8 mouse cellular contexts compared by ENCODE assay signal in the genomic region with DNA sequence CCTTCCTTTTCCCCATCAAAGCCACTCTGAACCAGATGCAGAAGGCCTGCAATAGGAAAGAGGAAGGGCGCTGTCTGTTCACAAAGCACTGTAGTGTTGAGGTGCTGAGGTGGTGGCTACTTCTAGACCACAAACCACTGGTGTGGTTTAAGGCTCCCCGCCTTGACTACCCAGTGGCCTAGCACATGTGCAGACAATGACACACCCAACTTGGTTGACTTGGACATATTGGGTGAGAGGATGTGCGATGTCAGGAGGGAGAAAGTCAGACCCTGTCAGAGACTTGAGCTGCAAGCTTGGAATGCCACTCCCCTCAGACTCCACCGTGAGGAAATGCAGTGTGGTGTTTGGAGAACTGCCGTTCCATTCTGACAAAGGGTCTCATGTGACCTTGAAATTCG. TPM values are rescaled to one million over a fixed set of nuclear protein-coding genes. Genes with fewer than 3 reads are reported as not detected.
DNase-seq lines count a peak whose midpoint lies in the region; ATAC-seq and TF ChIP-seq lines count a peak whose summit lies in the region.
"Had no signal": no experiment of that assay in that cellular context is flagged by ENCODE, and none has a peak within 500 bp of the region (broad histone marks: within the 10 kb centered on the region; RNA-seq: fewer than 3 reads in every experiment).

No protein-coding gene starts in this region.

- WGBS in liver, embryonic 16.5 days (ENCODE audit: insufficient replicate concordance), result 21% methylated on average over 6 of the region's 6 CpGs
- WGBS in hindbrain, embryonic 16.5 days, result 86% methylated on average over 6 of the region's 6 CpGs
- 91% methylated on average over 6 of the region's 6 CpGs for WGBS in cerebellum, adult 2 months
- WGBS in kidney, embryonic 16.5 days, result 83% methylated on average over 6 of the region's 6 CpGs

- no peak for TF ChIP-seq CTCF in cerebellum, adult 2 months (IDR thresholded peaks at IDR 0.05; ENCODE audit: borderline replicate concordance, insufficient read depth, low read depth, low read length)

- H3K36me3 ChIP-seq in liver, embryonic 16.5 days (ENCODE audit: control insufficient read depth, insufficient read depth), result no peaks in the 10 kb centered on the region
- H3K36me3 ChIP-seq in hindbrain, embryonic 16.5 days (ENCODE audit: control insufficient read depth, insufficient read depth, low read length), result no peaks in the 10 kb centered on the region
- no peaks in the 10 kb centered on the region for H3K36me3 ChIP-seq in kidney, embryonic 16.5 days (ENCODE audit: insufficient read depth, low read length)

- DNase-seq in CD4-positive helper T cell, adult 2 months (ENCODE audit: low read depth, low spot score), result peak; percentile 86
- peak; percentile 47 for DNase-seq in ES-CJ7 (ENCODE audit: low read depth, low spot score)
- DNase-seq in skeletal muscle tissue, adult 2 months (ENCODE audit: low read depth, low spot score), result peak; percentile 50
- no peak for DNase-seq in cerebellum, adult 2 months
- DNase-seq: gastrocnemius, postnatal 25 days had no signal

- TF ChIP-seq POLR2A in cerebellum, adult 2 months (IDR thresholded peaks at IDR 0.05; ENCODE audit: borderline replicate concordance, insufficient read depth, low read length), result no peak

- H3K4me1 ChIP-seq in liver, embryonic 16.5 days (ENCODE audit: control insufficient read depth, low read depth, low read length), result peaks cover 21% of the 10 kb centered on the region
- no peaks in the 10 kb centered on the region for H3K4me1 ChIP-seq in hindbrain, embryonic 16.5 days (ENCODE audit: control insufficient read depth, insufficient read depth, low read depth, low read length)
- no peaks in the 10 kb centered on the region for H3K4me1 ChIP-seq in cerebellum, adult 2 months (ENCODE audit: control insufficient read depth, insufficient read depth, low read length)
- no peaks in the 10 kb centered on the region; the same call in 1 of the 2 replicates for H3K4me1 ChIP-seq in kidney, embryonic 16.5 days (ENCODE audit: insufficient read depth, low read length)

- H3K27me3 ChIP-seq in liver, embryonic 16.5 days (ENCODE audit: control insufficient read depth, insufficient read depth, low read depth, low read length), result peaks cover 25% of the 10 kb centered on the region
- no peaks in the 10 kb centered on the region for H3K27me3 ChIP-seq in hindbrain, embryonic 16.5 days (replicated peaks; ENCODE audit: control insufficient read depth, insufficient read depth, low read length)
- H3K27me3 ChIP-seq in cerebellum, adult 2 months (ENCODE audit: control insufficient read depth, insufficient read depth, low read length), result no peaks in the 10 kb centered on the region
- H3K27me3 ChIP-seq in kidney, embryonic 16.5 days (ENCODE audit: insufficient read depth, low read length), result no peaks in the 10 kb centered on the region

- no peak overlapping the region for H3K4me3 ChIP-seq in liver, embryonic 16.5 days (ENCODE audit: low read depth, low read length)
- no peak overlapping the region for H3K4me3 ChIP-seq in hindbrain, embryonic 16.5 days (ENCODE audit: low read length)
- H3K4me3 ChIP-seq in cerebellum, adult 2 months (replicated peaks; ENCODE audit: insufficient read depth, low read depth, low read length), result no peak overlapping the region
- no peak overlapping the region for H3K4me3 ChIP-seq in kidney, embryonic 16.5 days (ENCODE audit: low read length)

- H3K9ac ChIP-seq in liver, embryonic 16.5 days (ENCODE audit: low read depth, low read length), result no peak overlapping the region
- no peak overlapping the region for H3K9ac ChIP-seq in hindbrain, embryonic 16.5 days (ENCODE audit: low read depth, low read length)
- H3K9ac ChIP-seq in kidney, embryonic 16.5 days (replicated peaks; ENCODE audit: low read length), result no peak overlapping the region

- no peaks in the 10 kb centered on the region for H3K9me3 ChIP-seq in liver, embryonic 16.5 days (replicated peaks; ENCODE audit: control insufficient read depth, low read length)
- peaks cover under 1% of the 10 kb centered on the region; the same call in 1 of the 2 replicates for H3K9me3 ChIP-seq in hindbrain, embryonic 16.5 days (ENCODE audit: control insufficient read depth, low read length)
- H3K9me3 ChIP-seq in kidney, embryonic 16.5 days (ENCODE audit: low read length), result peaks cover 3% of the 10 kb centered on the region; the same call in 1 of the 2 replicates

- H3K4me2 ChIP-seq in liver, embryonic 16.5 days (ENCODE audit: low read depth, low read length), result 0 out of 2 replicates have a peak overlapping the region, but pooled peaks have one; percentile 22
- no peak overlapping the region for H3K4me2 ChIP-seq in hindbrain, embryonic 16.5 days (ENCODE audit: low read length)
- no peak overlapping the region for H3K4me2 ChIP-seq in kidney, embryonic 16.5 days (replicated peaks; ENCODE audit: low read depth, low read length)

- peak; percentile 14; the same call in 1 of the 2 replicates for ATAC-seq in liver, embryonic 16.5 days (ENCODE audit: low read depth)
- ATAC-seq in hindbrain, embryonic 16.5 days, result no peak
- ATAC-seq in kidney, embryonic 16.5 days (ENCODE audit: low FRiP score, low TSS enrichment), result no peak

- peak overlapping the region; percentile 42 for H3K27ac ChIP-seq in liver, embryonic 16.5 days (ENCODE audit: low read length)
- H3K27ac ChIP-seq in hindbrain, embryonic 16.5 days (ENCODE audit: low read depth, low read length), result no peak overlapping the region
- H3K27ac ChIP-seq in cerebellum, adult 2 months (ENCODE audit: insufficient read depth, low read length), result no peak overlapping the region
- no peak overlapping the region for H3K27ac ChIP-seq in kidney, embryonic 16.5 days (ENCODE audit: low read length)

RNA-seq across cellular contexts. Expression of gene Arhgap25, which starts 8.1 kb away (rescaled TPM):
- polyA plus RNA-seq in liver, embryonic 16.5 days (2015; fragmentation: Nextera tagmentation; extraction: Ambion mirVana), result 4.7 and 5.1 TPM in 2 replicates
- 2.1 and 2.2 TPM in 2 replicates for polyA plus RNA-seq in hindbrain, embryonic 16.5 days (2015; fragmentation: Nextera tagmentation; extraction: Ambion mirVana)
- 0.39 and 0.70 TPM in 2 replicates for polyA plus RNA-seq in cerebellum, adult 2 months (2012; rRNA removed)
- 5.4 and 6.3 TPM in 2 replicates for polyA plus RNA-seq in kidney, embryonic 16.5 days (2015; fragmentation: Nextera tagmentation; extraction: Ambion mirVana)

RNA-seq across cellular contexts. Expression of gene Prokr1, which starts 49.4 kb away (rescaled TPM):
- polyA plus RNA-seq in liver, embryonic 16.5 days (2015; fragmentation: Nextera tagmentation; extraction: Ambion mirVana), result 5.8 and 7.0 TPM in 2 replicates
- 2.2 and 2.7 TPM in 2 replicates for polyA plus RNA-seq in hindbrain, embryonic 16.5 days (2015; fragmentation: Nextera tagmentation; extraction: Ambion mirVana)
- polyA plus RNA-seq in cerebellum, adult 2 months (2012; rRNA removed), result 0.03 and 0.13 TPM in 2 replicates
- 5.0 and 5.1 TPM in 2 replicates for polyA plus RNA-seq in kidney, embryonic 16.5 days (2015; fragmentation: Nextera tagmentation; extraction: Ambion mirVana)

Comparison
In these comparisons a context has a peak if more than half of its experiments do, and no peak if none do; other contexts are left out.
1. DNase-seq: peak in CD4-positive helper T cell, adult 2 months (single experiment), ES-CJ7 (single experiment) and skeletal muscle tissue, adult 2 months (single experiment); none in cerebellum, adult 2 months (0 of 2).